Mouse (Mus musculus) CH12.LX (cell line): Measurements from ENCODE around the gene Gls. TPM values are rescaled to one million over a fixed set of nuclear protein-coding genes. Genes with fewer than 3 reads are reported as not detected.

Experiments used
- DNase-seq: peaks from one replicate; pipeline ENCODE4 v3.0.0-alpha.2; 2013; ENCODE audit errors: extremely low read depth
- H3K27ac ChIP-seq: 2 replicates; pipeline ENCODE4 v1.5.1; 2012; ENCODE audit warnings: low read depth, mild to moderate bottlenecking, control low read depth, moderate library complexity; ENCODE audit not compliant: insufficient read depth
- H3K27me3 ChIP-seq: replicated peaks from 2 replicates; pipeline ENCODE3; 2012; ENCODE audit warnings: inconsistent platforms
- H3K36me3 ChIP-seq, 2 experiments: replicated peaks in 1 of 2; 2 replicates each; pipeline versions ENCODE3 to v1.6.1; 2012; ENCODE audit warnings: inconsistent platforms in 1 of 2, low read length in 1 of 2, mild to moderate bottlenecking in 1 of 2, mixed read lengths in 1 of 2, moderate library complexity in 1 of 2; ENCODE audit not compliant: control insufficient read depth in 1 of 2, insufficient read depth in 1 of 2
- H3K4me1 ChIP-seq, 2 experiments: 2 replicates each; pipeline ENCODE4 v1.6.1; 2012; ENCODE audit warnings: inconsistent platforms in 1 of 2, moderate library complexity in 1 of 2; ENCODE audit not compliant: insufficient read depth in 2 of 2, control insufficient read depth in 1 of 2
- H3K4me2 ChIP-seq: 2 replicates; pipeline ENCODE4 v1.6.1; 2012; ENCODE audit warnings: low read depth, mild to moderate bottlenecking, control low read depth; ENCODE audit not compliant: poor library complexity, insufficient read depth, severe bottlenecking
- H3K4me3 ChIP-seq, 3 experiments: fragments of 150-350 bp in 1 of 3; sonication (generic) in 1 of 3; replicated peaks in 1 of 3; 2 replicates each; pipeline versions ENCODE3 to v1.5.1; 2011 to 2012; ENCODE audit warnings: low read depth in 2 of 3, low read length in 2 of 3, mild to moderate bottlenecking in 2 of 3, moderate library complexity in 2 of 3, control low read depth in 1 of 3, improper control_type of control experiment in 1 of 3, inconsistent platforms in 1 of 3, mixed read lengths in 1 of 3; ENCODE audit not compliant: poor library complexity in 1 of 3
- H3K79me2 ChIP-seq: replicated peaks from 2 replicates; pipeline ENCODE4 v1.6.1; 2012; ENCODE audit warnings: mild to moderate bottlenecking, moderate library complexity; ENCODE audit not compliant: control insufficient read depth, poor library complexity, insufficient read depth, severe bottlenecking; ENCODE audit errors: extremely low read depth
- H3K9ac ChIP-seq: 2 replicates; pipeline ENCODE4 v1.6.1; 2012; ENCODE audit warnings: low read depth, mild to moderate bottlenecking, control low read depth, moderate library complexity; ENCODE audit not compliant: insufficient read depth
- H3K9me3 ChIP-seq: replicated peaks from 2 replicates; pipeline ENCODE3; 2012; ENCODE audit warnings: low read length, inconsistent platforms, mixed read lengths
- CTCF ChIP-seq, 2 experiments: IDR thresholded peaks in 1 of 2; conservative IDR thresholded peaks in 1 of 2; 2 replicates each; pipeline ENCODE4 v1.5.1; 2011 to 2012; ENCODE audit warnings: low read depth in 2 of 2, low read length in 2 of 2, improper control_type of control experiment in 1 of 2, inconsistent platforms in 1 of 2, mild to moderate bottlenecking in 1 of 2, moderate library complexity in 1 of 2
- EP300 ChIP-seq: IDR thresholded peaks from 2 replicates; pipeline ENCODE4 v1.6.1; 2011; ENCODE audit warnings: low read length, improper control_type of control experiment
- JUND ChIP-seq: conservative IDR thresholded peaks from 2 replicates; pipeline ENCODE4 v1.6.1; 2011; ENCODE audit warnings: low read depth, low read length, improper control_type of control experiment
- POLR2AphosphoS2 ChIP-seq: IDR thresholded peaks from 2 replicates; pipeline ENCODE4 v1.6.1; 2011; ENCODE audit warnings: low read depth, low read length, improper control_type of control experiment
- RCOR1 ChIP-seq: conservative IDR thresholded peaks from 2 replicates; pipeline ENCODE4 v1.6.1; 2012; ENCODE audit warnings: low read depth, mild to moderate bottlenecking, inconsistent platforms, low read length, improper control_type of control experiment
- TCF12 ChIP-seq: IDR thresholded peaks from 2 replicates; pipeline ENCODE4 v1.6.1; 2014; ENCODE audit warnings: low read depth, mild to moderate bottlenecking, inconsistent platforms, low read length, improper control_type of control experiment
- UBTF ChIP-seq: IDR thresholded peaks from 2 replicates; pipeline ENCODE4 v1.6.1; 2012; ENCODE audit warnings: low read depth, mild to moderate bottlenecking, inconsistent platforms, low read length, improper control_type of control experiment, moderate library complexity
- dilution Hi-C: fragments of 300-500 bp; cut with MboI; formaldehyde crosslinking; loops from 2 replicates; pipeline ENCODE4 v1.14.3; 2020; ENCODE audit warnings: low sequenced_read_pairs; ENCODE audit not compliant: extremely low pct_unique_long_range_greater_than_20kb, extremely low pct_ligation_motif_present
- in situ Hi-C: fragments of 300-500 bp; cut with MboI; formaldehyde crosslinking; loops from 3 replicates; pipeline ENCODE4 v1.14.3; 2019; ENCODE audit warnings: low sequenced_read_pairs, low pct_ligation_motif_present, low pct_unique_long_range_greater_than_20kb, mixed read lengths
- polyA plus RNA-seq: library from polyadenylated mRNA; unstranded; fragments of >175 nt; gene quantifications from 2 replicates; pipeline ENCODE4 v1.2.1, GENCODE M21; 2012; ENCODE audit warnings: low read depth; ENCODE audit not compliant: insufficient read length
- total RNA-seq, 2 experiments: library from RNA; depleted of rRNA; stranded (reverse); fragments of 300-350 nt in 1 of 2; fragments of >200 nt in 1 of 2; gene quantifications; 2 replicates each; pipeline ENCODE4 v1.2.3; 2012 to 2014

The Gls gene
- total and polyA plus RNA-seq, 3 experiments = 107 to 182 (median 150) TPM

DNA sequence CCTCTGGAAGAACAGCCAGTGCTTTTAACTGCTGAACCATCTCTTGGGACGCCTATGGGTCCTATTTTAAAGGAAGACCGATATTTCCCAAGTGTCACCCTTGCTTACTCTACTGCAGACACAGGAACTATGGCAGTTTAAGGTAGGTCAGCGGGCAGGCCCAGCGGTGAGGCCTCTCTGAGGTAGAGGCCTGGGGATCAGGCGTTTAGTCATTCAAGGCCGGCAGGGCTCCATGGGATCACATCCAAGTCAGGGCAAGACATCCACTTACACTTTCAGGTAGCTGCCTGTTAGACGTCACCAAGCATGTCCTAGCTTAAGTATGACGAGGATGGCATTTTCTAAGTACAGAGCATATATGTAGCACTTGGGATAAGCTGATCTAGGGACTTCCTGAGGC lies 71.9 kb downstream of the Gls start:
- Histone ChIP-seq H3K27me3 (no peaks in the 10 kb centered on the region), H3K4me2 (no peak overlapping the region), H3K9me3 (no peaks in the 10 kb centered on the region), H3K9ac (no peak overlapping the region), H3K4me1 (peaks cover 0 to 3% of the 10 kb centered on the region in 2 experiments; a peak in 1 of 4 replicates), H3K79me2 (no peaks in the 10 kb centered on the region)
- in situ Hi-C loops = no loop called here
- TF ChIP-seq CTCF (conservative IDR thresholded peaks at IDR 0.05 in 1 of 2, IDR thresholded peaks at IDR 0.05 in 1 of 2; ENCODE audit: low read depth in 2 of 2, low read length in 2 of 2) (no peak), RCOR1 (no peak), TCF12 (no peak)
- TF ChIP-seq, all 38 proteins: peak for 0
- H3K4me3 ChIP-seq = no peak overlapping the region
- H3K27ac ChIP-seq = no peak overlapping the region
- dilution Hi-C loops = no loop called here
- DNase-seq = no peak
- H3K36me3 ChIP-seq = peaks cover 81 to 94% of the 10 kb centered on the region in 2 experiments

DNA sequence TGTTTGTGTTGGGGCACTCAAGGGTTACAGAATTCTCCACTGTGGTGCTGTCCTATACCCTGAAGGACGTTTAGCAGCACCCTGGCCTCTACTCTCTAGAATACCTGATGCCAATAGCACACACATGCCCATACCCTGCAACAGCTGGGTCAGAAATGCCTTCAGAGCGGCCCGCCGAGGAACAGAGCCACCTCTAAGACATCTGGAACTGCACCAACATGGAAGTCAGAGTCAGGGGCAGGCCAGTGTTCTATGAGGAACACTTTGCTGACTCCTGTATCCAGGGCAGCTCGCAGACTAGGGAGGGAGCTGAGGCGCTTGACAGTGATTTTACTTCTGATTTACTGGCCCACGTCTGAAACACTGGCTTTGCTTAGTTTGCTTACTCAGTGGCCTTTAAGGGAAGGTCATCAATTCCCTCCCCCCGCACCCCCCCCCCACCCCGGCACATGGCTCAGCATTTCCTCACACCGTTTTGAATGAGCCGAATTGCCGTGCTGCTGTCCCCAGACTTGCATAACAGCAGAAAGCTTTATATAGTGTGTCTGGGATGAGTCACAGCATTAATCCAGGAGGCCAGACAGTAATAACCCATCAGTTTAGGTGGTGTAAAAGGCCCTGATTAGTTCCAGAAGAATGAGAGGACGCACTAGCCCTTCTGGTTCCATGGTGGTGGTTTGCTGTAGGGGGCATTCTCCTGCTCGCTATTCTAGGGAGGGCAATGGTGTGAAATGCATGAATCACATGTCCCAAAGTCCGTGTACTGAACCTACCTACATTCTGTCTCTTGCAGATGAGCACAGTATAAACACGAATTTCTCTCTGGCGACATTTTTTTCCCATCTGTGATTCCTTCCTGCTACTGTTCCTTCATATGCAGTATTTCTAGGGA lies 74.3 kb downstream of the Gls start:
- H3K4me3 ChIP-seq = no peak overlapping the region
- H3K27ac ChIP-seq = no peak overlapping the region
- peaks cover 86 to 96% of the 10 kb centered on the region in 2 experiments for H3K36me3 ChIP-seq
- peaks cover 0 to 3% of the 10 kb centered on the region in 2 experiments; a peak in 1 of 4 replicates for H3K4me1 ChIP-seq
- TF ChIP-seq CTCF (conservative IDR thresholded peaks at IDR 0.05 in 1 of 2, IDR thresholded peaks at IDR 0.05 in 1 of 2; ENCODE audit: low read depth in 2 of 2, low read length in 2 of 2) (no peak), JUND (no peak), EP300 (no peak)
- in situ Hi-C loops (no loop called here), dilution Hi-C loops (no loop called here)
- H3K9ac ChIP-seq = no peak overlapping the region
- no peaks in the 10 kb centered on the region for H3K9me3 ChIP-seq
- DNase-seq = no peak
- no peak overlapping the region for H3K4me2 ChIP-seq
- H3K79me2 ChIP-seq = no peaks in the 10 kb centered on the region
- H3K27me3 ChIP-seq = no peaks in the 10 kb centered on the region

DNA sequence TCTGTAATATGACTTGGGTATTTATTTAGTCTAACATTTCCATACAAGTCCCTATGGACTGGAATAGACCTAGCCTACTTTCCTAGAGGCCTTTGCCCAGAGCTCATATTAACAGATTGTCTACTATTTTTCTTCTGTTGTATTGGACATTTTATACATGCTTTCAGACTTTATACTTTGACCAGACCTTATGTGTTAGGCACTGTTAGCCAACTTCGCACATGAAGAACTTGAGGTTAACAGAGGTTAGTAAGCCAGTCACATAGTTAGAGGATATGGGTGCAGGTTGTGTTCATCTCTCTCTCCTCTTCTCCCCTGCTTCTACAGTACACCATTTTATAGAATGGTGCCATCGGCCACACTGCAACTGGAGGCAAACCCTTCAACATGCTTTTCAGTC lies 75.0 kb downstream of the Gls start:
- peaks cover 0 to 3% of the 10 kb centered on the region in 2 experiments; a peak in 1 of 4 replicates for H3K4me1 ChIP-seq
- no peaks in the 10 kb centered on the region for H3K27me3 ChIP-seq
- no peak overlapping the region for H3K4me2 ChIP-seq
- no peak for DNase-seq
- no peaks in the 10 kb centered on the region for H3K9me3 ChIP-seq
- H3K79me2 ChIP-seq = no peaks in the 10 kb centered on the region; the same call in 1 of the 2 replicates
- 0 out of 2 replicates have a peak, but pooled peaks have one; percentile 28 for TF ChIP-seq POLR2AphosphoS2
- TF ChIP-seq UBTF = no peak
- TF ChIP-seq, all 38 proteins: peak for 1
- in situ Hi-C loops (no loop called here), dilution Hi-C loops (no loop called here)
- no peak overlapping the region for H3K27ac ChIP-seq
- no peak overlapping the region for H3K9ac ChIP-seq
- no peak overlapping the region for H3K4me3 ChIP-seq
- peaks cover 87 to 97% of the 10 kb centered on the region in 2 experiments for H3K36me3 ChIP-seq
